15 mouse cellular contexts compared by ENCODE assay signal in the genomic region with DNA sequence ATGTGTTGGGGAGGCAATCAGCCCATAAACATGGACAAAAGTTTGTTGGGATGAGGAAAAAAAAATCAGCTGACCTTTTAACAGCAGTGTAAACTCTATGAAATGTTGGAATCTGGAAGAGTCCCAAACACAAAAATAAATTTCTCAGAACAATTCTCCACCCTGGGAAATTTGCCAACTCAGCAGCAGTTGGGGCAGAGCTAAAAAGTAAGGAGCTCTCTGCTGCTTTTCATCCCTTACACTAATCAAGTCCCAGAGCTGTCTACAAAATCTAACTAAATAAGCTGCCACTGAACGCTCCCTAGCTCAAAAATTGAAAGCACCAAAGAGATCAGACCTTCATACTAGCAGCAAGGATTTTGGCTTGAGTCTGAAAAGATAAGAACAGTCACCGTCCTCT.
A peak's percentile ranks its signal among the peaks of the same experiment; 100 is the strongest.
DNase-seq lines count a peak whose midpoint lies in the region; ATAC-seq and TF ChIP-seq lines count a peak whose summit lies in the region.
"Had no signal": no experiment of that assay in that cellular context is flagged by ENCODE, and none has a peak within 500 bp of the region (broad histone marks: within the 10 kb centered on the region; RNA-seq: fewer than 3 reads in every experiment).

No protein-coding gene starts in this region.

- no peaks in the 10 kb centered on the region for H3K4me1 ChIP-seq in kidney, postnatal 0 days (replicated peaks; ENCODE audit: insufficient read depth, low read length)
- H3K4me1 ChIP-seq in kidney, embryonic 14.5 days (ENCODE audit: control insufficient read depth, insufficient read depth, low read length): peaks cover 3% of the 10 kb centered on the region; the same call in 1 of the 2 replicates
- H3K4me1 ChIP-seq in ES-E14 (ENCODE audit: control insufficient read depth in 2 of 2, insufficient read depth in 2 of 2, low read length in 2 of 2, poor library complexity in 1 of 2): no peaks in the 10 kb centered on the region
- H3K4me1 ChIP-seq in lung, embryonic 16.5 days (replicated peaks; ENCODE audit: control insufficient read depth, insufficient read depth, low read length): no peaks in the 10 kb centered on the region
- no peaks in the 10 kb centered on the region for H3K4me1 ChIP-seq in forebrain, embryonic 15.5 days
- H3K4me1 ChIP-seq: hindbrain, embryonic 13.5 days; liver, embryonic 13.5 days; midbrain, embryonic 13.5 days had no signal

- in situ Hi-C loops in ES-E14 (cut with MboI; ENCODE audit: low sequenced_read_pairs in 2 of 2, unreplicated experiment in 2 of 2): no loop called here

- TF ChIP-seq CTCF in kidney, postnatal 0 days (IDR thresholded peaks at IDR 0.05; ENCODE audit: low read depth): no peak

- H3K4me3 ChIP-seq in kidney, postnatal 0 days (replicated peaks; ENCODE audit: low read depth, low read length): no peak overlapping the region
- H3K4me3 ChIP-seq in kidney, embryonic 14.5 days (ENCODE audit: low read length): no peak overlapping the region
- H3K4me3 ChIP-seq in ES-E14 (ENCODE audit: insufficient read depth in 1 of 2, low read depth in 1 of 2, low read length in 2 of 2, poor library complexity in 1 of 2, severe bottlenecking in 1 of 2): no peak overlapping the region
- no peak overlapping the region for H3K4me3 ChIP-seq in lung, embryonic 16.5 days (ENCODE audit: low read length)
- no peak overlapping the region for H3K4me3 ChIP-seq in forebrain, embryonic 15.5 days
- H3K4me3 ChIP-seq: erythroblast, embryonic 14.5 days; hindbrain, embryonic 13.5 days; liver, embryonic 13.5 days; midbrain, embryonic 13.5 days had no signal

- no peaks in the 10 kb centered on the region for H3K36me3 ChIP-seq in kidney, postnatal 0 days (ENCODE audit: insufficient read depth, low read length)
- H3K36me3 ChIP-seq in kidney, embryonic 14.5 days (ENCODE audit: control insufficient read depth, insufficient read depth, low read length): no peaks in the 10 kb centered on the region
- no peaks in the 10 kb centered on the region for H3K36me3 ChIP-seq in ES-E14 (ENCODE audit: control insufficient read depth, insufficient read depth, low read length, poor library complexity, severe bottlenecking)
- H3K36me3 ChIP-seq in lung, embryonic 16.5 days (ENCODE audit: control insufficient read depth, insufficient read depth, low read length): no peaks in the 10 kb centered on the region
- H3K36me3 ChIP-seq in forebrain, embryonic 15.5 days: no peaks in the 10 kb centered on the region
- H3K36me3 ChIP-seq: hindbrain, embryonic 13.5 days; liver, embryonic 13.5 days; midbrain, embryonic 13.5 days had no signal

- ATAC-seq in kidney, postnatal 0 days (replicated peaks; ENCODE audit: low FRiP score, low read depth): no peak
- ATAC-seq in kidney, embryonic 14.5 days (ENCODE audit: low FRiP score, low TSS enrichment): no peak
- peak; percentile 83 for ATAC-seq in lung, embryonic 16.5 days (ENCODE audit: low read depth)
- ATAC-seq in forebrain, embryonic 15.5 days (replicated peaks): no peak
- ATAC-seq: midbrain, embryonic 13.5 days; Patski had no signal

- H3K9me3 ChIP-seq in kidney, postnatal 0 days (replicated peaks; ENCODE audit: low read length): no peaks in the 10 kb centered on the region
- no peaks in the 10 kb centered on the region for H3K9me3 ChIP-seq in kidney, embryonic 14.5 days (ENCODE audit: control insufficient read depth, low read length)
- H3K9me3 ChIP-seq in ES-E14 (ENCODE audit: control insufficient read depth, insufficient read depth, low read depth, low read length): no peaks in the 10 kb centered on the region
- H3K9me3 ChIP-seq in lung, embryonic 16.5 days (ENCODE audit: control insufficient read depth, low read length): no peaks in the 10 kb centered on the region
- no peaks in the 10 kb centered on the region for H3K9me3 ChIP-seq in forebrain, embryonic 15.5 days
- H3K9me3 ChIP-seq: hindbrain, embryonic 13.5 days; liver, embryonic 13.5 days; midbrain, embryonic 13.5 days had no signal

- no peak overlapping the region for H3K27ac ChIP-seq in kidney, postnatal 0 days
- no peak overlapping the region for H3K27ac ChIP-seq in kidney, embryonic 14.5 days (ENCODE audit: low read depth, low read length)
- no peak overlapping the region for H3K27ac ChIP-seq in ES-E14 (ENCODE audit: insufficient read depth, low read depth, low read length, poor library complexity, severe bottlenecking)
- H3K27ac ChIP-seq in lung, embryonic 16.5 days (ENCODE audit: low read length): peak overlapping the region; percentile 37; the same call in 1 of the 2 replicates
- H3K27ac ChIP-seq in forebrain, embryonic 15.5 days (replicated peaks): no peak overlapping the region
- H3K27ac ChIP-seq: hindbrain, embryonic 13.5 days; liver, embryonic 13.5 days; midbrain, embryonic 13.5 days had no signal

- no peaks in the 10 kb centered on the region for H3K27me3 ChIP-seq in kidney, postnatal 0 days (ENCODE audit: insufficient read depth, low read length)
- H3K27me3 ChIP-seq in kidney, embryonic 14.5 days (ENCODE audit: control insufficient read depth, insufficient read depth, low read length): no peaks in the 10 kb centered on the region
- no peaks in the 10 kb centered on the region for H3K27me3 ChIP-seq in lung, embryonic 16.5 days (ENCODE audit: control insufficient read depth, insufficient read depth, low read depth, low read length)
- no peaks in the 10 kb centered on the region for H3K27me3 ChIP-seq in forebrain, embryonic 15.5 days
- H3K27me3 ChIP-seq: hindbrain, embryonic 13.5 days; liver, embryonic 13.5 days; midbrain, embryonic 13.5 days; Patski had no signal

- WGBS in kidney, postnatal 0 days: 58% methylated on average over 2 of the region's 2 CpGs
- 63% methylated on average over 2 of the region's 2 CpGs for WGBS in kidney, embryonic 14.5 days
- WGBS in lung, embryonic 16.5 days: 32% methylated on average over 2 of the region's 2 CpGs
- WGBS in forebrain, embryonic 15.5 days: 40% methylated on average over 2 of the region's 2 CpGs

- no peak overlapping the region for H3K9ac ChIP-seq in kidney, postnatal 0 days (ENCODE audit: low read depth, low read length)
- no peak overlapping the region for H3K9ac ChIP-seq in kidney, embryonic 14.5 days (ENCODE audit: low read depth, low read length)
- H3K9ac ChIP-seq in ES-E14 (ENCODE audit: insufficient read depth, low read depth, low read length, poor library complexity, severe bottlenecking): no peak overlapping the region
- no peak overlapping the region for H3K9ac ChIP-seq in lung, embryonic 16.5 days (ENCODE audit: low read length)
- no peak overlapping the region for H3K9ac ChIP-seq in forebrain, embryonic 15.5 days (replicated peaks)
- H3K9ac ChIP-seq: hindbrain, embryonic 13.5 days; liver, embryonic 13.5 days; midbrain, embryonic 13.5 days had no signal

- DNase-seq in cerebellum, postnatal 10 days: peak; percentile 8 to 16
- no peak for DNase-seq in cerebellum, postnatal 4 days (ENCODE audit: low spot score in 2 of 2)
- peak; percentile 78 for DNase-seq in kidney, postnatal 0 days (ENCODE audit: low spot score)
- no peak for DNase-seq in ES-E14 (ENCODE audit: low read depth, low spot score)
- DNase-seq in layer of hippocampus, adult 11-12 months (ENCODE audit: low spot score): no peak
- DNase-seq: cerebellum, postnatal 36 days; liver, embryonic 13.5 days; spleen, adult 18-20 months had no signal

- H3K4me2 ChIP-seq in kidney, postnatal 0 days (ENCODE audit: low read length): no peak overlapping the region
- H3K4me2 ChIP-seq in kidney, embryonic 14.5 days (replicated peaks; ENCODE audit: low read depth, low read length): no peak overlapping the region
- no peak overlapping the region for H3K4me2 ChIP-seq in lung, embryonic 16.5 days (ENCODE audit: low read depth, low read length)
- no peak overlapping the region for H3K4me2 ChIP-seq in forebrain, embryonic 15.5 days (replicated peaks)
- H3K4me2 ChIP-seq: hindbrain, embryonic 13.5 days; liver, embryonic 13.5 days; midbrain, embryonic 13.5 days had no signal

TF ChIP-seq in ES-E14, 5 proteins besides CTCF, POLR2A, EP300 and RAD21:
- TF ChIP-seq MAFK (IDR thresholded peaks at IDR 0.05; ENCODE audit: insufficient read depth, low read depth, low read length) (peak; percentile 44; the same call in 1 of the 2 replicates), ZNF384 (IDR thresholded peaks at IDR 0.05; ENCODE audit: low read depth, low read length) (no peak), ZC3H11A (IDR thresholded peaks at IDR 0.05; ENCODE audit: borderline replicate concordance, low read depth, low read length) (no peak), CHD2 (IDR thresholded peaks at IDR 0.05; ENCODE audit: low read depth, low read length) (no peak), HCFC1 (IDR thresholded peaks at IDR 0.05; ENCODE audit: borderline replicate concordance, insufficient read depth, low read length) (no peak)
TF ChIP-seq in ES-E14: peak in this region for 1.

Comparison
In these comparisons a context has a peak if more than half of its experiments do, and no peak if none do; other contexts are left out.
1. DNase-seq: peak in cerebellum, postnatal 10 days (2 of 2) and kidney, postnatal 0 days (single experiment); none in cerebellum, postnatal 4 days (0 of 2), ES-E14 (single experiment) and layer of hippocampus, adult 11-12 months (single experiment).